Mouse (Mus musculus): Measurements from ENCODE around the gene Pdhb. TPM values are rescaled to one million over a fixed set of nuclear protein-coding genes. Genes with fewer than 3 reads are reported as not detected.

The Pdhb gene
- 123 TPM for polyA plus RNA-seq (2014; fragmentation: Illumina TruSeq; extraction: RNeasy Lipid Tissue Mini Kit (QIAGEN cat#74804); ENCODE audit: low read depth, low replicate concordance)

GRCm38 (mm10) chr14:8172507-8173410 lies at the start of gene Pdhb:
Pdhb (minus strand) TSS chr14:8173025.

GRCm38 (mm10) chr14:8213803-8214224 lies 41.0 kb upstream of the Pdhb start, which contains the start of gene Kctd6:
Kctd6 (plus strand) TSS chr14:8214140.

Other genes with a start within 250 kb of the Pdhb start
- not detected for gene Gm45521, start 215.7 kb downstream of the Pdhb start, polyA plus RNA-seq (2014; fragmentation: Illumina TruSeq; extraction: RNeasy Lipid Tissue Mini Kit (QIAGEN cat#74804); ENCODE audit: low read depth, low replicate concordance)
- gene Dnase1l3, start 178.5 kb downstream of the Pdhb start, polyA plus RNA-seq (2014; fragmentation: Illumina TruSeq; extraction: RNeasy Lipid Tissue Mini Kit (QIAGEN cat#74804); ENCODE audit: low read depth, low replicate concordance): 0.57 TPM
- gene Abhd6, start 170.1 kb downstream of the Pdhb start, polyA plus RNA-seq (2014; fragmentation: Illumina TruSeq; extraction: RNeasy Lipid Tissue Mini Kit (QIAGEN cat#74804); ENCODE audit: low read depth, low replicate concordance): 12.5 TPM
- 23.9 TPM for gene Rpp14, start 92.7 kb downstream of the Pdhb start, polyA plus RNA-seq (2014; fragmentation: Illumina TruSeq; extraction: RNeasy Lipid Tissue Mini Kit (QIAGEN cat#74804); ENCODE audit: low read depth, low replicate concordance)
- gene Pxk, start 74.8 kb downstream of the Pdhb start, polyA plus RNA-seq (2014; fragmentation: Illumina TruSeq; extraction: RNeasy Lipid Tissue Mini Kit (QIAGEN cat#74804); ENCODE audit: low read depth, low replicate concordance): 31.4 TPM
- 16.3 TPM for gene Kctd6, start 41.1 kb upstream of the Pdhb start, polyA plus RNA-seq (2014; fragmentation: Illumina TruSeq; extraction: RNeasy Lipid Tissue Mini Kit (QIAGEN cat#74804); ENCODE audit: low read depth, low replicate concordance)
- 0.63 TPM for gene Acox2, start 86.3 kb upstream of the Pdhb start, polyA plus RNA-seq (2014; fragmentation: Illumina TruSeq; extraction: RNeasy Lipid Tissue Mini Kit (QIAGEN cat#74804); ENCODE audit: low read depth, low replicate concordance)
- 6.8 TPM for gene Fam107a, start 145.0 kb upstream of the Pdhb start, polyA plus RNA-seq (2014; fragmentation: Illumina TruSeq; extraction: RNeasy Lipid Tissue Mini Kit (QIAGEN cat#74804); ENCODE audit: low read depth, low replicate concordance)
- gene Oit1, start 205.7 kb upstream of the Pdhb start, polyA plus RNA-seq (2014; fragmentation: Illumina TruSeq; extraction: RNeasy Lipid Tissue Mini Kit (QIAGEN cat#74804); ENCODE audit: low read depth, low replicate concordance): 1.9 TPM